Mouse (Mus musculus): ENCODE measurements around the gene Ctnnb1. TPM values are rescaled to one million over a fixed set of nuclear protein-coding genes. Genes with fewer than 3 reads are reported as not detected.

Ctnnb1 gene
- polyA plus RNA-seq, 1 experiment: 115 TPM

- 87% methylated on average over 4 of the region's 4 CpGs for WGBS
- no peaks in the 10 kb centered on the region for H3K4me1 ChIP-seq (replicated peaks; ENCODE audit: control insufficient read depth, insufficient read depth, low read length)
- H3K27ac ChIP-seq (ENCODE audit: control insufficient read depth, insufficient read depth, low read length): no peak overlapping the region
- H3K27me3 ChIP-seq (ENCODE audit: control insufficient read depth, insufficient read depth, low read length): no peaks in the 10 kb centered on the region
- H3K36me3 ChIP-seq (ENCODE audit: control insufficient read depth, insufficient read depth, low read length): no peaks in the 10 kb centered on the region
- no peak for DNase-seq
- TF ChIP-seq POLR2A (IDR thresholded peaks at IDR 0.05; ENCODE audit: control insufficient read depth, extremely low read depth, insufficient read depth, low read length, poor library complexity) (no peak), CTCF (IDR thresholded peaks at IDR 0.05; ENCODE audit: borderline replicate concordance, control insufficient read depth, extremely low read depth, insufficient read depth, low read length, poor library complexity) (no peak)
- no peak overlapping the region for H3K4me3 ChIP-seq (ENCODE audit: control insufficient read depth, insufficient read depth, low read length)
Observed at GRCm38 (mm10) chr9:120976856-120977255, 47.8 kb downstream of the Ctnnb1 start.

DNA sequence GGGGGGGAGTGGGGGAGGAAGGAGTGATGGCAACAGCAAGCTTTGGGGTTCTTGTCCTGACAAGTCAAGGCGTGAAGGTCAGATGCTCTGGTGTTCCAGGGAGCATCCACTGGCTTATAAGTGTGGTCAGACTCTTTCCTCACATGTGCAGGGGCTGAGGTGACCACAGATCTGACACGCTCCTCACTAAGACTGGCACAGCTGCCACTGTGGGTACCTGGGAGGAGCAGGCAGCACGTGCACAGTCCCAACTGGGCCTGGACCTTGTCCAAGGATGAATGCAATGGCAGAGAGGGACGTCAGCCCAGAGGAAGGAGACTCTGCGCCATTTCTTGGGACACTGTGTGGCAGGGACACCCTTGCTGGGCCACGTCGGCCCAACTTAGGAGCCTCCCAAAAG, 52.8 kb downstream of the Ctnnb1 start:
- no peaks in the 10 kb centered on the region for H3K36me3 ChIP-seq (ENCODE audit: control insufficient read depth, insufficient read depth, low read length)
- H3K4me3 ChIP-seq (ENCODE audit: control insufficient read depth, insufficient read depth, low read length): no peak overlapping the region
- H3K27ac ChIP-seq (ENCODE audit: control insufficient read depth, insufficient read depth, low read length): no peak overlapping the region
- no peak for DNase-seq
- H3K27me3 ChIP-seq (ENCODE audit: control insufficient read depth, insufficient read depth, low read length): no peaks in the 10 kb centered on the region
- no peaks in the 10 kb centered on the region for H3K4me1 ChIP-seq (replicated peaks; ENCODE audit: control insufficient read depth, insufficient read depth, low read length)
- TF ChIP-seq POLR2A (IDR thresholded peaks at IDR 0.05; ENCODE audit: control insufficient read depth, extremely low read depth, insufficient read depth, low read length, poor library complexity): no peak
- TF ChIP-seq CTCF (IDR thresholded peaks at IDR 0.05; ENCODE audit: borderline replicate concordance, control insufficient read depth, extremely low read depth, insufficient read depth, low read length, poor library complexity): no peak
- WGBS: 55% methylated on average over 7 of the region's 7 CpGs

- H3K36me3 ChIP-seq (ENCODE audit: control insufficient read depth, insufficient read depth, low read length): no peaks in the 10 kb centered on the region
- TF ChIP-seq CTCF (IDR thresholded peaks at IDR 0.05; ENCODE audit: borderline replicate concordance, control insufficient read depth, extremely low read depth, insufficient read depth, low read length, poor library complexity): no peak
- TF ChIP-seq POLR2A (IDR thresholded peaks at IDR 0.05; ENCODE audit: control insufficient read depth, extremely low read depth, insufficient read depth, low read length, poor library complexity): no peak
- H3K27me3 ChIP-seq (ENCODE audit: control insufficient read depth, insufficient read depth, low read length): no peaks in the 10 kb centered on the region
- H3K27ac ChIP-seq (ENCODE audit: control insufficient read depth, insufficient read depth, low read length): no peak overlapping the region
- DNase-seq: no peak
- H3K4me3 ChIP-seq (ENCODE audit: control insufficient read depth, insufficient read depth, low read length): no peak overlapping the region
- H3K4me1 ChIP-seq (replicated peaks; ENCODE audit: control insufficient read depth, insufficient read depth, low read length): no peaks in the 10 kb centered on the region
- 98% methylated on average over 8 of the region's 8 CpGs for WGBS
Observed at GRCm38 (mm10) chr9:120983849-120984248, 54.8 kb downstream of the Ctnnb1 start.

DNA sequence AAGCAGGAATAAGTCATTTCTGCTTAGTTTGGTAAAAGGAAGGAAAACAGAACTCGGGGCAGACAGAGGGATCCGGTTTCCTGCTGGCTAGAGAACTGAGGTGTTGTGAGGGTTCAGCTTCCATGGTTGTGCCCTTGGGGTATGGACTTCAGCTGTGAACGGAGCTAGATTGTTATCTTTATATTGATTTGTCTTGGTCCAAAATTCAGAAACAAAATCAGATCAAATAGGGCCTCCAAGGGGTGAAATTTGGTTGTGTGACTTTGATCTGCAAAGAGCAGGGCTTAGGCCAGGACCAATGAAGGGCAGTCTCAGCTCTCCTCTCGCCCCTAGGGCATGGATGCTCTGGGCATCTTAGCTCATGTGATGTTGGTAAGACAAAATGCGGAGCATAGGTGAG, 55.5 kb downstream of the Ctnnb1 start:
- no peaks in the 10 kb centered on the region for H3K27me3 ChIP-seq (ENCODE audit: control insufficient read depth, insufficient read depth, low read length)
- no peaks in the 10 kb centered on the region for H3K36me3 ChIP-seq (ENCODE audit: control insufficient read depth, insufficient read depth, low read length)

GRCm38 (mm10) chr9:120985009-120985408, 56.0 kb downstream of the Ctnnb1 start:
- H3K27me3 ChIP-seq (ENCODE audit: control insufficient read depth, insufficient read depth, low read length): no peaks in the 10 kb centered on the region
- H3K36me3 ChIP-seq (ENCODE audit: control insufficient read depth, insufficient read depth, low read length): no peaks in the 10 kb centered on the region
- 96% methylated on average over 5 of the region's 5 CpGs for WGBS
- TF ChIP-seq CTCF (IDR thresholded peaks at IDR 0.05; ENCODE audit: borderline replicate concordance, control insufficient read depth, extremely low read depth, insufficient read depth, low read length, poor library complexity) (no peak), POLR2A (IDR thresholded peaks at IDR 0.05; ENCODE audit: control insufficient read depth, extremely low read depth, insufficient read depth, low read length, poor library complexity) (no peak)
- DNase-seq: no peak
- H3K4me1 ChIP-seq (replicated peaks; ENCODE audit: control insufficient read depth, insufficient read depth, low read length): no peaks in the 10 kb centered on the region
- H3K27ac ChIP-seq (ENCODE audit: control insufficient read depth, insufficient read depth, low read length): no peak overlapping the region
- no peak overlapping the region for H3K4me3 ChIP-seq (ENCODE audit: control insufficient read depth, insufficient read depth, low read length)

More for the DNA sequence above, 55.5 kb downstream of the Ctnnb1 start:
- Histone ChIP-seq H3K27ac (ENCODE audit: control insufficient read depth, insufficient read depth, low read length) (no peak overlapping the region), H3K4me3 (ENCODE audit: control insufficient read depth, insufficient read depth, low read length) (no peak overlapping the region), H3K4me1 (replicated peaks; ENCODE audit: control insufficient read depth, insufficient read depth, low read length) (no peaks in the 10 kb centered on the region)
- WGBS: 64% methylated on average over 5 of the region's 5 CpGs
- DNase-seq: no peak
- TF ChIP-seq CTCF (IDR thresholded peaks at IDR 0.05; ENCODE audit: borderline replicate concordance, control insufficient read depth, extremely low read depth, insufficient read depth, low read length, poor library complexity): no peak
- no peak for TF ChIP-seq POLR2A (IDR thresholded peaks at IDR 0.05; ENCODE audit: control insufficient read depth, extremely low read depth, insufficient read depth, low read length, poor library complexity)

DNA sequence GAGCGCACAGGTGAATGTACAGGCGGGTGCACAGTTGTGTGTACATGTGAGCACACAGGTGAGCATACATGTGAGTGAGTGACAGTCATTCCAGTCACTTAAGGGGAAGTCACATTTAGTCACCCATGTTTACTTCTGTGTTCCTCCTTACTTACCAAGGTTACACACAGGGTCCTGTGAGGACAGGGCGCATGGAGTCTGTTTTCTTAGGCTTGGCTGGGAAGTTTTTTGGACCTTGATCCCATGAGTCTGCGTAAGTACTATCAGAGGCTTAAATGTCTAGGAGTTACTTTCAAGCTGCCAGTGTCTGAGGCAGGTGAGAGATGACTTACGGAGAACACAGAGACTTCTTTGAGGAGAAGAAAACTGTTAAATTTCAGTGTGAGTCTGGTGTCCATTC, 56.5 kb downstream of the Ctnnb1 start:
- 94% methylated on average over 5 of the region's 5 CpGs for WGBS
- no peak overlapping the region for H3K27ac ChIP-seq (ENCODE audit: control insufficient read depth, insufficient read depth, low read length)
- no peaks in the 10 kb centered on the region for H3K27me3 ChIP-seq (ENCODE audit: control insufficient read depth, insufficient read depth, low read length)
- no peaks in the 10 kb centered on the region for H3K4me1 ChIP-seq (replicated peaks; ENCODE audit: control insufficient read depth, insufficient read depth, low read length)
- TF ChIP-seq POLR2A (IDR thresholded peaks at IDR 0.05; ENCODE audit: control insufficient read depth, extremely low read depth, insufficient read depth, low read length, poor library complexity) (no peak), CTCF (IDR thresholded peaks at IDR 0.05; ENCODE audit: borderline replicate concordance, control insufficient read depth, extremely low read depth, insufficient read depth, low read length, poor library complexity) (no peak)
- no peaks in the 10 kb centered on the region for H3K36me3 ChIP-seq (ENCODE audit: control insufficient read depth, insufficient read depth, low read length)
- no peak overlapping the region for H3K4me3 ChIP-seq (ENCODE audit: control insufficient read depth, insufficient read depth, low read length)
- no peak for DNase-seq

GRCm38 (mm10) chr9:120986255-120986654, 57.2 kb downstream of the Ctnnb1 start:
- Histone ChIP-seq H3K27me3 (ENCODE audit: control insufficient read depth, insufficient read depth, low read length) (no peaks in the 10 kb centered on the region), H3K4me1 (replicated peaks; ENCODE audit: control insufficient read depth, insufficient read depth, low read length) (no peaks in the 10 kb centered on the region), H3K4me3 (ENCODE audit: control insufficient read depth, insufficient read depth, low read length) (no peak overlapping the region), H3K27ac (ENCODE audit: control insufficient read depth, insufficient read depth, low read length) (no peak overlapping the region), H3K36me3 (ENCODE audit: control insufficient read depth, insufficient read depth, low read length) (no peaks in the 10 kb centered on the region)
- TF ChIP-seq CTCF (IDR thresholded peaks at IDR 0.05; ENCODE audit: borderline replicate concordance, control insufficient read depth, extremely low read depth, insufficient read depth, low read length, poor library complexity): no peak
- no peak for TF ChIP-seq POLR2A (IDR thresholded peaks at IDR 0.05; ENCODE audit: control insufficient read depth, extremely low read depth, insufficient read depth, low read length, poor library complexity)
- no peak for DNase-seq
- WGBS: 99% methylated on average over 3 of the region's 3 CpGs

Data from thymus, adult 2 months (tissue).